Mouse (Mus musculus) forebrain, embryonic 10.5 days (tissue): ENCODE data around the gene Calcoco2. TPM values are rescaled to one million over a fixed set of nuclear protein-coding genes. Genes with fewer than 3 reads are reported as not detected.
"Not testable (repeated sequence)": the region's sequence is repeated elsewhere in the genome, so short reads cannot be mapped to it uniquely, and the experiment has no call there.

Experiments used
- DNase-seq: peaks from one replicate; pipeline ENCODE4 v3.0.0-alpha.2; 2017; ENCODE audit warnings: low spot score; ENCODE audit errors: extremely low spot score
- H3K27ac ChIP-seq: fragments of 300-500 bp; sonication (generic); 2 replicates; pipeline ENCODE4 v1.5.1; 2016; ENCODE audit warnings: mild to moderate bottlenecking
- H3K27me3 ChIP-seq: fragments of 300-500 bp; sonication (generic); 2 replicates; pipeline ENCODE4 v1.6.1; 2016; ENCODE audit warnings: mild to moderate bottlenecking; ENCODE audit not compliant: poor library complexity, severe bottlenecking
- H3K36me3 ChIP-seq: fragments of 300-500 bp; sonication (generic); replicated peaks from 2 replicates; pipeline ENCODE4 v1.6.1; 2016; ENCODE audit warnings: mild to moderate bottlenecking, moderate library complexity
- H3K4me1 ChIP-seq: fragments of 300-500 bp; sonication (generic); 2 replicates; pipeline ENCODE4 v1.6.1; 2016
- H3K4me3 ChIP-seq: fragments of 300-500 bp; sonication (generic); 2 replicates; pipeline ENCODE4 v1.5.1; 2016; ENCODE audit warnings: mild to moderate bottlenecking, moderate library complexity
- H3K9me3 ChIP-seq: fragments of 300-500 bp; sonication (generic); 2 replicates; pipeline ENCODE4 v1.6.1; 2016; ENCODE audit warnings: mild to moderate bottlenecking, moderate library complexity
- WGBS: fragments of 180-500 bp; shearing (Covaris S2); methylation state at CpG from one replicate; pipeline ENCODE4 v1.1.7; 2016; 5-methylcytosine and 5-hydroxymethylcytosine counted together
- polyA plus RNA-seq: library from polyadenylated mRNA; unstranded; fragments of >200 nt; fragmentation: Nextera tagmentation; extraction: Ambion mirVana; gene quantifications from 2 replicates; pipeline ENCODE4 v1.2.1, GENCODE M21; 2016

Gene Calcoco2
- not detected in 2 replicates for polyA plus RNA-seq

DNA sequence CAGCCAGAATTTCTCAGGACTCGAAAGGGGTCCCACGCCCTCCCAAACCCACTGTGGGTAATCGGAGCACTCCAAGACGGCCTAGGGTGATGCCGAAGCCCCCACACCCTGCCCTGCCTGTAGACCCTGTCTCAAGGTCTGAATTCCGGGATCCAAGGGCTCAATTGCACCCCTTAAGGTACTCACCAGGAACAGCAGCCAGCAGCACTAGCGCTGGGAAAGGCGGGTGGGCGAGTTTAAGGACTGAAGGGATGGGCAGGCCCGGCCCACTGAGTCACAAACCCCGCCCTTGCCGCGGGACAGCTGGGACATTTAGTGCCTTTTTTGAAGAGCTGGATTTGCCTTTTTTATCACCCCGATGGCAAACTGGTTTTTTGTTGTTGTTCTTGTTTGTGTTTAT is at the start of gene Calcoco2:
Calcoco2 (minus strand) TSS at position 214 of the 400 bp plus-strand sequence.
- no peaks in the 10 kb centered on the region for H3K9me3 ChIP-seq
- H3K27ac ChIP-seq, result no peak within 1 kb of the TSS
- no peak within 1 kb of the TSS for H3K4me3 ChIP-seq
- 39% methylated on average over 14 of the region's 14 CpGs for WGBS
- no peaks in the 10 kb centered on the region for H3K27me3 ChIP-seq
- no peak for DNase-seq
- H3K36me3 ChIP-seq, result no peaks in the 10 kb centered on the region
- no peaks in the 10 kb centered on the region for H3K4me1 ChIP-seq

DNA sequence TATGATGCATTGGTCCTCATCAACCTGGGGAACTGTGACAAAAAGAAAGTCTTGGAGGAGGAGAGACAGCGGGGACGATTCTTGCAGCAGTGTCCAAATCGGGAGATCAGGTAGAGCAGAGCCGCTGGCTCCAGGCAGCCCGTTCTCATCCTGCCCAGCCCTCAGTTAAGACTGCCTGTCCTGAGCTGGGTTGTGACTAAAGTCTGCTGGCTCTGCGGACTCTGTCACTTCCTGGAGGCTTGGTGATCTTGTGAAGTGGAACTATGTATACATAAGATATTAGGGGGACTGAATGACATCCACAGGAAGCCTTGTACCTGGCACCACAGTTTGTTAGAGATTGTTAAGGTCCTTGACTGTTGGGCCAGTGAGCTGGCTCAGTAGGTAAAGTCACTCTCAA is 35.7 kb upstream of the Calcoco2 start:
- no peak for DNase-seq
- Histone ChIP-seq H3K36me3 (no peaks in the 10 kb centered on the region), H3K9me3 (no peaks in the 10 kb centered on the region; the same call in 1 of the 2 replicates), H3K27ac (no peak overlapping the region), H3K27me3 (peaks cover 90% of the 10 kb centered on the region), H3K4me1 (peaks cover 16% of the 10 kb centered on the region), H3K4me3 (no peak overlapping the region)
- 79% methylated on average over 6 of the region's 6 CpGs for WGBS

GRCm38 (mm10) chr11:96145622-96146270 is 34.0 kb upstream of the Calcoco2 start:
- Histone ChIP-seq H3K4me3 (peak overlapping the region; percentile 36), H3K36me3 (no peaks in the 10 kb centered on the region), H3K27ac (0 out of 2 replicates have a peak overlapping the region, but pooled peaks have one; percentile 15), H3K27me3 (peaks cover 75% of the 10 kb centered on the region), H3K4me1 (peaks cover 16% of the 10 kb centered on the region), H3K9me3 (no peaks in the 10 kb centered on the region; the same call in 1 of the 2 replicates)
- peak; percentile 83 for DNase-seq
- 3% methylated on average over 15 of the region's 15 CpGs for WGBS

DNA sequence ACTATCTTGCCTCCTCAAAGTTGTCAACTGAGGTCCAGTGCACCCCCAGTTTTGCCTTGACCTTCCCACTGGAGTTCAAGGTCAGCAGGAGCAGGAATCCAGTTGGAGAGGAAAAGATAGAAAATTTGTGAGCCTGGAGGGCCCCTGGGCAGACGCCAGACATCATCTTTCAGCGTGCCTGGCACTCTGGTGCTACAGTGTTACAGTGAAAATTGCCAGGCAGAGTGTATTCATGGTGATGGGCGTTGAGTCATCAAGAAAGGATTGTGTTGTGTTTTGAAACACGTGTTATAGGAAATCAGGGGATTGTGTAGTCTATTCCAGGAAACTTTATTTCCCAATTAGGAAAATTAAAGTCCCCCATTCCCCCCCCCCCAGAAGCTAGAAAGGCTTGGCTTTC is 32.0 kb upstream of the Calcoco2 start:
- DNase-seq, result no peak
- peaks cover 64% of the 10 kb centered on the region for H3K27me3 ChIP-seq
- WGBS, result 65% methylated on average over 4 of the region's 4 CpGs
- H3K9me3 ChIP-seq, result no peaks in the 10 kb centered on the region; the same call in 1 of the 2 replicates
- no peak overlapping the region for H3K27ac ChIP-seq
- H3K4me1 ChIP-seq, result peaks cover 18% of the 10 kb centered on the region
- no peak overlapping the region for H3K4me3 ChIP-seq
- no peaks in the 10 kb centered on the region for H3K36me3 ChIP-seq

GRCm38 (mm10) chr11:96140726-96141175 is 29.0 kb upstream of the Calcoco2 start:
- DNase-seq, result no peak
- Histone ChIP-seq H3K4me3 (no peak overlapping the region), H3K36me3 (no peaks in the 10 kb centered on the region), H3K9me3 (no peaks in the 10 kb centered on the region), H3K4me1 (peaks cover 14% of the 10 kb centered on the region), H3K27me3 (peaks cover 44% of the 10 kb centered on the region), H3K27ac (no peak overlapping the region)
- 65% methylated on average over 4 of the region's 4 CpGs for WGBS

DNA sequence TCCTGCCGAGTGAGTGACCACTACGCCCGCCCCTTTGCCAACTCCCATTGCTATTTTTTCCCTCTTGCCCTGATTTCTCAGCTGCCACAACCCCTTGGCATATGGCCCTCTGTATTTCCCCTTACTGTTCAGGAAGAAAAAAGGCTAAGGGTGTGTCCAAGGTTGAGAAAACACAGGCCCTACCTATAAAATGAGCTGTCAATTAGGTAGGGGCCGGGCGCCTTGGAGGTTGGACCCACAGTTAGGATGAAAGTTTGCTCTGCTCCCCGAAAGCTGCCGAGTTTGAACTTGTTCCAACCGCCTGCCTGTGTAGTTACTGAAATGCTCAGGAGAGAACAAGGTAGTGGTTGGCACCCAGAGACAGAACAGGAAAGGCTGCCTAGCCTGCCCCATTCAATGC is 24.1 kb upstream of the Calcoco2 start:
- no peaks in the 10 kb centered on the region for H3K36me3 ChIP-seq
- peaks cover 59% of the 10 kb centered on the region for H3K27me3 ChIP-seq
- DNase-seq, result no peak
- 86% methylated on average over 8 of the region's 8 CpGs for whole genome bisulfite sequencing
- peaks cover 16% of the 10 kb centered on the region for H3K4me1 ChIP-seq
- no peak overlapping the region for H3K27ac ChIP-seq
- no peaks in the 10 kb centered on the region for H3K9me3 ChIP-seq
- no peak overlapping the region for H3K4me3 ChIP-seq

GRCm38 (mm10) chr11:96133239-96133865 is 21.6 kb upstream of the Calcoco2 start, which contains the start of gene Ttll6:
Gene Ttll6, plus strand, starts transcription at chr11:96133786.
- peak within 1 kb of the TSS; percentile 38 for H3K4me3 ChIP-seq

DNA sequence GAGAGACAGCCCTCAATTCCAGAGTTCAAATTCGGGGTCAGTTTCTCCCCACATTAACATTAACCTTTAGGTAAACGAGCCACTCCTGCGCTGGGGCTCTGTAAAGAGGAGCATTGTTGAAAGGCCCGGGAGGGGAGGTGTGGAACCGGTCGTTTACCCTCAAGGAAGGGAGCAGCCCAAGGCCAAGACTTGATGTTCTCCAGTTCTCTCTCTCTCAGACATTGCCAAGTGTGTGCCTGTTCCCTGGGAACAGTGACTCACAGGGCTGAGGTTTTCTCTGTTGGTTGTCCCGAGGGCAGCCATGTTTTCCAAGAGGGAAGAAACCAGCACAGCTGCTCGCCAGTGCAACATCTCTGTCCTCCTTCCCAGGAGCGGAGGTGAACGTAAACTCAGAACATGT is 18.8 kb upstream of the Calcoco2 start:
- Histone ChIP-seq H3K4me1 (peaks cover 18% of the 10 kb centered on the region), H3K27me3 (peaks cover 69% of the 10 kb centered on the region), H3K27ac (no peak overlapping the region), H3K36me3 (no peaks in the 10 kb centered on the region), H3K9me3 (no peaks in the 10 kb centered on the region), H3K4me3 (no peak overlapping the region)
- DNase-seq, result no peak
- 57% methylated on average over 10 of the region's 10 CpGs for WGBS

More at GRCm38 (mm10) chr11:96133239-96133865, 21.6 kb upstream of the Calcoco2 start, which contains the start of gene Ttll6:
- no peak within 1 kb of the TSS for H3K27ac ChIP-seq
- no peaks in the 10 kb centered on the region for H3K36me3 ChIP-seq
- DNase-seq, result peak; percentile 73
- H3K9me3 ChIP-seq, result no peaks in the 10 kb centered on the region
- 23% methylated on average over 16 of the region's 16 CpGs for WGBS
- H3K27me3 ChIP-seq, result peaks cover 66% of the 10 kb centered on the region
- peaks cover 18% of the 10 kb centered on the region for H3K4me1 ChIP-seq

DNA sequence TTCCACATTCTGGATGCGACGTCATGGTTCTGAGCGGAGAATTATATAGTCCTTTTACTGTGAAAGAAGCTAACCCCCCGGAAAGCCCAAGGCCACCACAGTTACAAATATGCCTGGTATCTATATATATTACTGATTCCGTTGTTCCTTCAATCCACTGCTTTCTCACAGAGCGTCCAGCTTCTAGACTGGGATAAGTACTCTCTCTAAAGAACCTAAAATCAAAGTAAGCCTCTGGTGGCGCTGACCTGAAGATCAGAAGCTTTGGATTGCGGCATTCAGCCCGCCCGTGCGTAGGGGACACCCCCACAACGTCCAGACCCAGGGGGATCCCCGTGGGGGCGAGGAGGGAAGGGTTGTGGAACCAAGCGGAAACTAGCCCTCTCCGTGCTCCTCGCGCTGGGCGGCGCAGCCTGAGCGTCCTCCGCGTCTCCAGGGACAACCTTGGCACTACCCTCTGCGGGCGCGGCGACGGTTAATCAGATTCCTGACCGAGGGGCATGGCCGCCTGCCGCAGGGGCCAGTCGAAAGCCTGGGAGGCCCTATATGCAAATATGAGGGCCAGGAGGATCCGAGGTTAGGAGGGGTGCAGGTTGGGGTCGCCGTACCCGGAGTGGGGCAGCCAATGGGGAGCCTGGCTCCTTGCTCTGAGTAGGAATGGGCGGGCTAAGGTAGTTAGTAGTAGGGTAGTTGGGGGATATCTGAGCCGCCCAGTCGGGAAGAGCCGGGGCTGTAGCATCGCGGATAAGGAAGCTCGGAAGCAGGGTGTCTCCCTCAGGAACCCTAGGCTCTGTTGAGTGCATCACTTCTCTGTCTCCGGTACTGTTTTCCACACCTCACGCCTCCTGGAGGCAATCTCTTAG is 12.5 kb upstream of the Calcoco2 start:
- 3% methylated on average over 45 of the region's 45 CpGs for WGBS
- Histone ChIP-seq H3K36me3 (no peaks in the 10 kb centered on the region), H3K27me3 (peaks cover 61% of the 10 kb centered on the region), H3K9me3 (no peaks in the 10 kb centered on the region), H3K4me1 (peaks cover 12% of the 10 kb centered on the region), H3K27ac (no peak overlapping the region), H3K4me3 (peak overlapping the region; percentile 54)
- DNase-seq, result peak; percentile 47

GRCm38 (mm10) chr11:96122806-96123205 is 11.0 kb upstream of the Calcoco2 start:
- H3K4me1 ChIP-seq, result peaks cover 12% of the 10 kb centered on the region
- peaks cover 61% of the 10 kb centered on the region for H3K27me3 ChIP-seq
- not testable (repeated sequence) for H3K27ac ChIP-seq, H3K36me3 ChIP-seq, DNase-seq, H3K9me3 ChIP-seq, H3K4me3 ChIP-seq
- 79% methylated on average over 4 of the region's 4 CpGs for WGBS

DNA sequence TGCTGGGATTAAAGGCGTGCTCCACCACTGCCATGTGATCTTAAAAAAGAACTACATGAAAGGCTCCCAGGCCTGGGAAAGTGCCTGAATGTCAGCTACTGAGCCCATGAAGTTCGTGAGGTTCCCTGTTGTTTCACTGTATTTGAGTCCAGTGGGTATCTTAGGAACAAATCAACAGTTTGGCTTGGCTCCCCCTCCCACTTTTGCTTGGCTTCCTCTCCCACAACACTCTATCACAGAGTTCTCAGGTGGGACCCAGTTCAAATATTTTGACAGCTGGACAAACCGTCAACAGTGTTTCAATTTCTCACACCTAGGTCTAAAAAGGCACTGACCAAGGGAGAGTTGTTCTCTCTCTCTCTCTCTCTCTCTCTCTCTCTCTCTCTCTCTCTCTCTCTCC is 7.6 kb upstream of the Calcoco2 start:
- Histone ChIP-seq H3K4me1 (peaks cover 7% of the 10 kb centered on the region), H3K27me3 (peaks cover 35% of the 10 kb centered on the region), H3K9me3 (no peaks in the 10 kb centered on the region), H3K36me3 (no peaks in the 10 kb centered on the region), H3K4me3 (no peak overlapping the region), H3K27ac (no peak overlapping the region)
- WGBS, result 64% methylated on average over 3 of the region's 3 CpGs
- no peak for DNase-seq

DNA sequence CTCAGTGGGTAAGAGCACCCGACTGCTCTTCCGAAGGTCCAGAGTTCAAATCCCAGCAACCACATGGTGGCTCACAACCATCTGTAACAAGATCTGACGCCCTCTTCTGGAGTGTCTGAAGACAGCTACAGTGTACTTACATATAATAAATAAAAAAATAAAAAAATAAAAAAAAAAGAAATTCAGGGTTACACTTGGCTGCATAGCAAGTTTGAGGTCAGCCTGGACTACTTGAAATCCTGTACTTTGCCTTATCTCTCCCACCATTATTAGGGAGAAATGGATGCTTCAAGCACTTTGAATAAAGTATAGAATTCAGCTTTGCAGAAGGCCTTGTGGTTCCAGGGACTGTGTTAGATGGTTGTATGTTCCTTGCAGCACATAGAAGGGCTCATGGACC is 5.2 kb upstream of the Calcoco2 start:
- not testable (repeated sequence) for H3K9me3 ChIP-seq, H3K36me3 ChIP-seq, H3K4me1 ChIP-seq, H3K4me3 ChIP-seq, H3K27ac ChIP-seq, DNase-seq
- 81% methylated on average over 3 of the region's 3 CpGs for WGBS
- H3K27me3 ChIP-seq, result peaks cover 13% of the 10 kb centered on the region; the same call in 1 of the 2 replicates
